Mouse (Mus musculus) olfactory bulb, adult 2 months (tissue): ENCODE results near the gene Rcl1.

ENCODE experiments used
- CTCF ChIP-seq: fragments of 200-500 bp; IDR thresholded peaks from 2 replicates; pipeline ENCODE4 v1.5.1; 2012; ENCODE audit warnings: low read depth, mild to moderate bottlenecking, low read length, moderate library complexity; ENCODE audit not compliant: insufficient read depth
- POLR2A ChIP-seq: fragments of 200-500 bp; IDR thresholded peaks from 2 replicates; pipeline ENCODE4 v1.6.1; 2012; ENCODE audit warnings: mild to moderate bottlenecking, low read depth, low read length, moderate library complexity; ENCODE audit not compliant: insufficient read depth

DNA sequence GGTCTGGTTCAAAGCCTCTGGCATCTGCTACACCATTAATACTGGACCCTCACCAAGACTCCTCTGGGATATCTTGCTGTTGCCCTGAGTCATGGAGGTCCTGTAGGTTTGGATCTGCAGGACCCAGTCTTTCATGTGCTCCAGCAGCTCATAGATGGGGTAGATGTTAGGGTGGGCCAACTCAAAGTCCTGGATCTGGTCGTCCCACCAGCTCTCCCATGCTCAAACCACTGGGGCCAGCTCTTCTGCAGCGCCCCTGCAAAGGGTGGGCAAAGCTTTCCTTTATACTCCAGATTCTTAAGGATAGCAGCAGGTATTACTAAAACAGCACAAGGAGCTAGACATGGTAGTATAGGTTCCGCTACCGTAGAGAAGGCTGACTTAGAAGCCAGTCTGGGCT, 4.6 kb downstream of the Rcl1 start:
- no peak for TF ChIP-seq CTCF
- TF ChIP-seq POLR2A, result no peak
